Mouse (Mus musculus): Measurements from ENCODE around the gene Junb. TPM values are rescaled to one million over a fixed set of nuclear protein-coding genes. Genes with fewer than 3 reads are reported as not detected.
A peak's percentile ranks its signal among the peaks of the same experiment; 100 is the strongest.

Junb gene
- polyA plus RNA-seq, 1 experiment from 2014 or later = 21.6 TPM

GRCm38 (mm10) chr8:84947241-84947545, 31.3 kb downstream of the Junb start:
- no peak overlapping the region for H3K9ac ChIP-seq (ENCODE audit: low read length)
- H3K36me3 ChIP-seq (ENCODE audit: control insufficient read depth, insufficient read depth, low read length) = no peaks in the 10 kb centered on the region
- no peaks in the 10 kb centered on the region for H3K9me3 ChIP-seq (replicated peaks; ENCODE audit: control insufficient read depth, low read length)
- no peak for ATAC-seq (ENCODE audit: insufficient read depth, low FRiP score)
- H3K27me3 ChIP-seq (ENCODE audit: control insufficient read depth, insufficient read depth, low read length) = peaks cover 58% of the 10 kb centered on the region
- no peak overlapping the region for H3K4me2 ChIP-seq (ENCODE audit: low read depth, low read length)
- H3K4me3 ChIP-seq (replicated peaks; ENCODE audit: low read length) = no peak overlapping the region
- no peak overlapping the region for H3K27ac ChIP-seq (ENCODE audit: low read length)
- 11% methylated on average over 9 of the region's 9 CpGs for WGBS
- H3K4me1 ChIP-seq (ENCODE audit: control insufficient read depth, insufficient read depth, low read length) = peaks cover 8% of the 10 kb centered on the region

GRCm38 (mm10) chr8:84946528-84947240, 31.8 kb downstream of the Junb start, which contains the start of gene Rtbdn:
Gene Rtbdn, plus strand, starts transcription at chr8:84946991.
- Histone ChIP-seq H3K27me3 (ENCODE audit: control insufficient read depth, insufficient read depth, low read length) (peaks cover 58% of the 10 kb centered on the region), H3K36me3 (ENCODE audit: control insufficient read depth, insufficient read depth, low read length) (no peaks in the 10 kb centered on the region), H3K4me1 (ENCODE audit: control insufficient read depth, insufficient read depth, low read length) (peaks cover 8% of the 10 kb centered on the region), H3K9ac (ENCODE audit: low read length) (peak within 1 kb of the TSS; percentile 57), H3K27ac (ENCODE audit: low read length) (no peak within 1 kb of the TSS), H3K4me2 (ENCODE audit: low read depth, low read length) (peak within 1 kb of the TSS; percentile 67), H3K4me3 (replicated peaks; ENCODE audit: low read length) (peak within 1 kb of the TSS; percentile 50), H3K9me3 (replicated peaks; ENCODE audit: control insufficient read depth, low read length) (no peaks in the 10 kb centered on the region)
- WGBS = 9% methylated on average over 17 of the region's 17 CpGs
- ATAC-seq (ENCODE audit: insufficient read depth, low FRiP score) = no peak; the same call in 1 of the 2 replicates

- Histone ChIP-seq H3K27me3 (ENCODE audit: control insufficient read depth, insufficient read depth, low read length) (peaks cover 54% of the 10 kb centered on the region), H3K4me3 (replicated peaks; ENCODE audit: low read length) (peak overlapping the region; percentile 50), H3K27ac (ENCODE audit: low read length) (no peak overlapping the region), H3K36me3 (ENCODE audit: control insufficient read depth, insufficient read depth, low read length) (no peaks in the 10 kb centered on the region), H3K4me2 (ENCODE audit: low read depth, low read length) (peak overlapping the region; percentile 67), H3K4me1 (ENCODE audit: control insufficient read depth, insufficient read depth, low read length) (peaks cover 8% of the 10 kb centered on the region), H3K9ac (ENCODE audit: low read length) (peak overlapping the region; percentile 57), H3K9me3 (replicated peaks; ENCODE audit: control insufficient read depth, low read length) (no peaks in the 10 kb centered on the region)
- no peak for ATAC-seq (ENCODE audit: insufficient read depth, low FRiP score)
- under 1% methylated on average over 49 of the region's 67 CpGs for WGBS
Measured at GRCm38 (mm10) chr8:84945633-84946527, 32.6 kb downstream of the Junb start.

- Histone ChIP-seq H3K9me3 (replicated peaks; ENCODE audit: control insufficient read depth, low read length) (no peaks in the 10 kb centered on the region), H3K4me1 (ENCODE audit: control insufficient read depth, insufficient read depth, low read length) (peaks cover 8% of the 10 kb centered on the region), H3K4me2 (ENCODE audit: low read depth, low read length) (no peak overlapping the region), H3K27me3 (ENCODE audit: control insufficient read depth, insufficient read depth, low read length) (peaks cover 52% of the 10 kb centered on the region), H3K9ac (ENCODE audit: low read length) (no peak overlapping the region), H3K27ac (ENCODE audit: low read length) (no peak overlapping the region), H3K36me3 (ENCODE audit: control insufficient read depth, insufficient read depth, low read length) (no peaks in the 10 kb centered on the region), H3K4me3 (replicated peaks; ENCODE audit: low read length) (no peak overlapping the region; the same call in 1 of the 2 replicates)
- ATAC-seq (ENCODE audit: insufficient read depth, low FRiP score) = no peak
- WGBS = 8% methylated on average over 11 of the region's 11 CpGs
Measured at GRCm38 (mm10) chr8:84945235-84945632, 33.3 kb downstream of the Junb start.

GRCm38 (mm10) chr8:84944478-84945160, 33.9 kb downstream of the Junb start:
- ATAC-seq (ENCODE audit: insufficient read depth, low FRiP score) = peak; percentile 53; the same call in 1 of the 2 replicates
- 3% methylated on average over 26 of the region's 26 CpGs for WGBS

GRCm38 (mm10) chr8:84943699-84944098, 34.8 kb downstream of the Junb start:
- Histone ChIP-seq H3K4me3 (replicated peaks; ENCODE audit: low read length) (no peak overlapping the region), H3K4me2 (ENCODE audit: low read depth, low read length) (no peak overlapping the region), H3K9ac (ENCODE audit: low read length) (no peak overlapping the region), H3K9me3 (replicated peaks; ENCODE audit: control insufficient read depth, low read length) (no peaks in the 10 kb centered on the region), H3K4me1 (ENCODE audit: control insufficient read depth, insufficient read depth, low read length) (peaks cover 8% of the 10 kb centered on the region), H3K27ac (ENCODE audit: low read length) (no peak overlapping the region), H3K36me3 (ENCODE audit: control insufficient read depth, insufficient read depth, low read length) (no peaks in the 10 kb centered on the region), H3K27me3 (ENCODE audit: control insufficient read depth, insufficient read depth, low read length) (peaks cover 51% of the 10 kb centered on the region)
- WGBS = 22% methylated on average over 4 of the region's 4 CpGs
- no peak for ATAC-seq (ENCODE audit: insufficient read depth, low FRiP score)

More at GRCm38 (mm10) chr8:84944478-84945160, 33.9 kb downstream of the Junb start:
- Histone ChIP-seq H3K9ac (ENCODE audit: low read length) (no peak overlapping the region), H3K27me3 (ENCODE audit: control insufficient read depth, insufficient read depth, low read length) (peaks cover 51% of the 10 kb centered on the region), H3K4me3 (replicated peaks; ENCODE audit: low read length) (no peak overlapping the region), H3K36me3 (ENCODE audit: control insufficient read depth, insufficient read depth, low read length) (no peaks in the 10 kb centered on the region), H3K9me3 (replicated peaks; ENCODE audit: control insufficient read depth, low read length) (no peaks in the 10 kb centered on the region), H3K4me2 (ENCODE audit: low read depth, low read length) (peak overlapping the region; percentile 20; the same call in 1 of the 2 replicates), H3K4me1 (ENCODE audit: control insufficient read depth, insufficient read depth, low read length) (peaks cover 8% of the 10 kb centered on the region), H3K27ac (ENCODE audit: low read length) (no peak overlapping the region)

- Histone ChIP-seq H3K4me1 (ENCODE audit: control insufficient read depth, insufficient read depth, low read length) (peaks cover 4% of the 10 kb centered on the region; the same call in 1 of the 2 replicates), H3K36me3 (ENCODE audit: control insufficient read depth, insufficient read depth, low read length) (no peaks in the 10 kb centered on the region), H3K4me2 (ENCODE audit: low read depth, low read length) (0 out of 2 replicates have a peak overlapping the region, but pooled peaks have one; percentile 65), H3K9ac (ENCODE audit: low read length) (no peak overlapping the region), H3K27ac (ENCODE audit: low read length) (no peak overlapping the region), H3K27me3 (ENCODE audit: control insufficient read depth, insufficient read depth, low read length) (peaks cover 45% of the 10 kb centered on the region), H3K9me3 (replicated peaks; ENCODE audit: control insufficient read depth, low read length) (no peaks in the 10 kb centered on the region), H3K4me3 (replicated peaks; ENCODE audit: low read length) (no peak overlapping the region)
- no peak for ATAC-seq (ENCODE audit: insufficient read depth, low FRiP score)
- WGBS = 58% methylated on average over 13 of the region's 13 CpGs
Measured at GRCm38 (mm10) chr8:84937620-84938485, 40.7 kb downstream of the Junb start.

- Histone ChIP-seq H3K27ac (ENCODE audit: low read length) (no peak within 1 kb of the TSS), H3K36me3 (ENCODE audit: control insufficient read depth, insufficient read depth, low read length) (no peaks in the 10 kb centered on the region), H3K4me1 (ENCODE audit: control insufficient read depth, insufficient read depth, low read length) (peaks cover 4% of the 10 kb centered on the region; the same call in 1 of the 2 replicates), H3K27me3 (ENCODE audit: control insufficient read depth, insufficient read depth, low read length) (peaks cover 45% of the 10 kb centered on the region), H3K4me3 (replicated peaks; ENCODE audit: low read length) (peak within 1 kb of the TSS; percentile 44), H3K4me2 (ENCODE audit: low read depth, low read length) (peak within 1 kb of the TSS; percentile 65), H3K9me3 (replicated peaks; ENCODE audit: control insufficient read depth, low read length) (no peaks in the 10 kb centered on the region), H3K9ac (ENCODE audit: low read length) (no peak within 1 kb of the TSS)
- under 1% methylated on average over 50 of the region's 50 CpGs for WGBS
- peak; percentile 68 for ATAC-seq (ENCODE audit: insufficient read depth, low FRiP score)
Measured at GRCm38 (mm10) chr8:84936962-84937546, 41.5 kb downstream of the Junb start, which contains the start of gene Mast1. Gene Mast1, minus strand, starts transcription at chr8:84937359.
